Mouse (Mus musculus) bone marrow, adult 2 months (tissue): ENCODE results near the gene 1500009L16Rik. TPM values are rescaled to one million over a fixed set of nuclear protein-coding genes. Genes with fewer than 3 reads are reported as not detected.

ENCODE experiments used
- H3K27ac ChIP-seq: fragments of 200-500 bp; 2 replicates; pipeline ENCODE4 v1.5.1; 2012; ENCODE audit warnings: low read depth, mild to moderate bottlenecking, control low read depth, inconsistent platforms, low read length; ENCODE audit not compliant: control insufficient read depth, poor library complexity, insufficient read depth
- H3K4me1 ChIP-seq: fragments of 200-500 bp; 2 replicates; pipeline ENCODE4 v1.6.1; 2011; ENCODE audit warnings: low read length; ENCODE audit not compliant: control insufficient read depth, insufficient read depth
- H3K4me3 ChIP-seq: fragments of 200-500 bp; replicated peaks from 2 replicates; pipeline ENCODE3; 2011; ENCODE audit warnings: mild to moderate bottlenecking, low read depth, low read length, control low read depth; ENCODE audit not compliant: control insufficient read depth
- CTCF ChIP-seq: fragments of 200-500 bp; IDR thresholded peaks from 2 replicates; pipeline ENCODE4 v1.5.1; 2011; ENCODE audit warnings: low read length, control low read depth; ENCODE audit not compliant: control insufficient read depth, insufficient read depth
- POLR2A ChIP-seq: fragments of 200-500 bp; IDR thresholded peaks from 2 replicates; pipeline ENCODE4 v1.6.1; 2011; ENCODE audit warnings: low read depth, mild to moderate bottlenecking, control low read depth, low read length, borderline replicate concordance; ENCODE audit not compliant: control insufficient read depth
- WGBS: fragments of 180-500 bp; shearing (Covaris S2); methylation state at CpG from one replicate; pipeline ENCODE4 v1.1.7; 2018; 5-methylcytosine and 5-hydroxymethylcytosine counted together
- polyA plus RNA-seq: library from polyadenylated mRNA; stranded (reverse); fragments of >200 nt; gene quantifications from 2 replicates; pipeline ENCODE4 v1.2.4, GENCODE M21; 2011; ENCODE audit warnings: low replicate concordance; ENCODE audit not compliant: missing spikeins, insufficient read depth, insufficient read length

1500009L16Rik gene
- polyA plus RNA-seq, 1 experiment = 9.9 TPM

- WGBS = 79% methylated on average over 9 of the region's 9 CpGs
- Histone ChIP-seq H3K4me3 (no peak overlapping the region), H3K27ac (no peak overlapping the region), H3K4me1 (no peaks in the 10 kb centered on the region)
- no peak for TF ChIP-seq POLR2A
- TF ChIP-seq CTCF = no peak
Measured at GRCm38 (mm10) chr10:83777253-83777652, 54.6 kb downstream of the 1500009L16Rik start.

GRCm38 (mm10) chr10:83781854-83782253 lies 59.2 kb downstream of the 1500009L16Rik start:
- no peak for TF ChIP-seq POLR2A
- no peak for TF ChIP-seq CTCF
- no peak overlapping the region for H3K27ac ChIP-seq
- no peaks in the 10 kb centered on the region for H3K4me1 ChIP-seq
- H3K4me3 ChIP-seq = no peak overlapping the region
- WGBS = 80% methylated on average over 4 of the region's 4 CpGs

GRCm38 (mm10) chr10:83782371-83783120 lies 59.9 kb downstream of the 1500009L16Rik start:
- H3K4me1 ChIP-seq = no peaks in the 10 kb centered on the region
- no peak overlapping the region for H3K4me3 ChIP-seq
- no peak overlapping the region for H3K27ac ChIP-seq
- WGBS = 82% methylated on average over 10 of the region's 10 CpGs
- no peak for TF ChIP-seq CTCF
- TF ChIP-seq POLR2A = no peak

- no peak overlapping the region for H3K27ac ChIP-seq
- TF ChIP-seq POLR2A (no peak), CTCF (peak; percentile 64)
- no peak overlapping the region for H3K4me3 ChIP-seq
- 43% methylated on average over 5 of the region's 5 CpGs for WGBS
- H3K4me1 ChIP-seq = no peaks in the 10 kb centered on the region
Measured at GRCm38 (mm10) chr10:83785003-83785402, 62.3 kb downstream of the 1500009L16Rik start.

- WGBS = 65% methylated on average over 3 of the region's 3 CpGs
- TF ChIP-seq POLR2A = no peak
- no peak for TF ChIP-seq CTCF
- Histone ChIP-seq H3K4me1 (no peaks in the 10 kb centered on the region), H3K27ac (no peak overlapping the region), H3K4me3 (no peak overlapping the region)
Measured at GRCm38 (mm10) chr10:83785627-83786392, 63.1 kb downstream of the 1500009L16Rik start.

GRCm38 (mm10) chr10:83795088-83795487 lies 72.4 kb downstream of the 1500009L16Rik start:
- H3K27ac ChIP-seq = no peak overlapping the region
- TF ChIP-seq POLR2A (no peak), CTCF (no peak)
- no peaks in the 10 kb centered on the region for H3K4me1 ChIP-seq
- no peak overlapping the region for H3K4me3 ChIP-seq

- 82% methylated on average over 4 of the region's 4 CpGs for WGBS
- Histone ChIP-seq H3K4me3 (no peak overlapping the region), H3K27ac (no peak overlapping the region), H3K4me1 (no peaks in the 10 kb centered on the region)
- TF ChIP-seq CTCF (no peak), POLR2A (no peak)
Measured at GRCm38 (mm10) chr10:83795500-83795899, 72.8 kb downstream of the 1500009L16Rik start.

GRCm38 (mm10) chr10:83804021-83804420 lies 81.4 kb downstream of the 1500009L16Rik start:
- Histone ChIP-seq H3K27ac (no peak overlapping the region), H3K4me3 (no peak overlapping the region), H3K4me1 (no peaks in the 10 kb centered on the region)
- 75% methylated on average over 6 of the region's 6 CpGs for WGBS
- TF ChIP-seq POLR2A (no peak), CTCF (no peak)
